Mouse (Mus musculus): Measurements from ENCODE around the gene Rassf9. TPM values are rescaled to one million over a fixed set of nuclear protein-coding genes. Genes with fewer than 3 reads are reported as not detected.

Gene Rassf9
- total RNA-seq (2021), result 1 to 10 TPM; 3.1 to 4.3 TPM
- long read RNA-seq, experiment 1, result 0 reads
- long read RNA-seq, experiment 2, full-length matches to known transcripts, result 1 of 1 reads
- long read RNA-seq, experiment 2, partial matches to known transcripts, result 0 of 1 reads
- long read RNA-seq, experiment 2, other reads (novel, unspliced or antisense), result 0 of 1 reads

DNA sequence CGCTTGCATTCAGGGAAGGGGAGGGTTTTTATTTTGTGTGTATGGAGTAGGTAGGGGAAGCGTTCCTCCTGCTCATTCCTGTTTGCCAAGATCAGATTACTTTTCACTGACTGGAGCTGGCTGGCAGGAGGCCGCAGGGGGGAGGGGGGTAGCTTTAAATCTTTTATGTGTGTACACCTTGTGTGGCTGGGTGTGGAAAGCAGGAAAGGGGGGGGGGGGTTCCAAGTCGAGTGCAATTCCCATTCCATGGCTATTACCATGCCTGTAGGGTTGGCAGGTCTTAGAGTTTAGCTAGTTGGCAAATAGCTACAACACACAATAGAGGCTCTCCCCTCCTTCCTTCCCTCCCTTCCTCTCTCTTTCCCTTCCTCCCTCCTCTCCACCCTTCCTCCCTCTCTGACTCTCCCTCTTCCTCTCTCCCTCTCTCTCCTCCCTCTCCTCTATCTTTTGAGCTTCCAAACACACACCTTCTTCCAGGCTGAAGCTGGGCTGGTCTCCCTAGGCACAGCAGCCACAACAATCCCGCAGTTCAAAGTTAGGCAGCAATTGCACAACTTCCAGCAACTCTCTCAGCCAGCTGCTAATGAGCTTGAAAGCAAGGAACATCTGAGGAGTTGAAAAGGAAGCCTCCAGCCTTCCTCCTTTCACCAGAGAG lies at the start of gene Rassf9:
Gene Rassf9 (plus strand): TSS at position 416 of the 655 bp plus-strand sequence.
- no peak for DNase-seq (ENCODE audit: low spot score in 2 of 2)
- intact Hi-C loops (cut with DNase I), result no loop called here

DNA sequence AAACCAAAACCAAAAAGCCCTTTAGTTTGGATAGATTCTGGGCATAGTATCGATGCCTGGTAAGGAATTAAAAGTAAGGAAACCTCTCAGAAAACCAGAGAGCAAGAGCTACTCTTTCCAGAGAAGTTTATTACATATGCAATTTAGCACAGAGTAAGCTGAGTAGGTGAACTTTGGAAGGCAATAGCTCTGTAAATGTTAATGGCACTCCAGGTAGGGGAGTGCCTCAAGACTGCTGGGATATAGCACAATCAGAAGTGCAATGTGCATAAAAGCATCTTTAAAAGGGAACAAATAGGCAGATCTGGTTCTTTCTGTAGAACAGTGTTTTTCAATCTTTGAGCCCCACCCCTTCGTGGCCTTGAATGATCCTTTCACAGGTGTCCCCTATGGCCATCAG lies 42.6 kb upstream of the Rassf9 start:
- no peak for DNase-seq (ENCODE audit: low spot score in 2 of 2)
- intact Hi-C loops (cut with DNase I), result no loop called here

DNA sequence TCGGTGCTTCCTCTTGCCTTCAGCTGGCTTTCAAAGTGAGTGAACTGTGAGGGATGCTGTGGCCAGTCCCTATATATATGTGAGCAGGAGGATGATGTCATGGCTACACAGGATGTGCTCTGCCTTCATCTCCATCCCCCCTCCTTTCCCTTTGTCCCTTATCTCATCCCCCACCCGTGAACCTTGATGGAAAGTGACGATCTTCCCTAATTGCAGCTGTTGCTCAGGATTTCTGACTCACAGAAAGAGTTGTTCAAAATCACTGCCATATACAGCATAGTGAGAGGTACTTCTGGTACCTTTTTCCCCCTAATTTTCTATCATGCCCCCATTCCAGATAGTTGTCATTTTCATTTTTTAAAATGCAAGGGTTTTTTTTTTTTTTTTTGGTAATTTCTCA lies 21.6 kb upstream of the Rassf9 start, which contains the start of gene Nts:
Gene Nts (minus strand): TSS at position 101 of the 400 bp plus-strand sequence.
- intact Hi-C loops (cut with DNase I), result no loop called here
- peak in 1 of 2 experiments; percentile 2 for DNase-seq (ENCODE audit: low spot score in 2 of 2)

DNA sequence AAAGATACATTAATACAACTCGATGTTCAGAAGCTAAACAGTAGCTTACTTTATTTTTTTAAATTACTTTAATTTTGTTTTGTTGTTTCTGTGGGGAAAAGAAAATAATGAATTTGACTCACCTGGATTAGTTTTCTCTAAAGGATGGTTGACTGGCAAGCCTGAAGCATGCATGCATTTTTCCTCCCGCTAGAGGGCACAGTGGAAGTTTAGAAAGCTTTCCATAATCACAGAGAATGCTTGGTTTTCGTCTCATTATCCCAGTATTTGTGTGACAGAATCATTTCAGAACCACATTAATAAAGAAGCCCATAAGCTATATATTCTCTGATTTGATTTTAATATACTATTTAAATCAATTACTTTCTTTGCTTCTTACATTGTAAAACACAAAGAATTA lies 20.2 kb upstream of the Rassf9 start:
- DNase-seq (ENCODE audit: low spot score in 2 of 2), result peak; percentile 31 to 79
- intact Hi-C loops (cut with DNase I), result no loop called here

DNA sequence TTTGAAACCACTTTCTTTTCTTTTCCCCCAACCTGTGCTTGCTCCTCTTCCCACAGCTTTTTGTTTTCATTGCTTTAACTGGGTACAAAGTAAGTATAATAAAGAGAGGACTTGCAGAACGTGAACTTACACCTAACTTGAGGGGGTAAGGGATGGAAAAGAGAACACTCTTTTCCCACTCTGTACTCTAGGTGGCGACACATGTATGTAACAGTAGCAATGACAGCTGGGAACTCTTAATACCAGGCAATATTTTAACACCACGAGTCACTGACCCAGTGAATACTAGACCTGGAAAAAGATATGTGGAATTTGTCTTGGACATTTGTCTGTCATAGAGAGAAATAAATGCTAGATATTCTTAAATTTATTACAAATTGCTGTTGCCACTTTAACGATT lies 13.3 kb upstream of the Rassf9 start:
- DNase-seq (ENCODE audit: low spot score in 2 of 2), result peak; percentile 7 to 28
- intact Hi-C loops (cut with DNase I), result loop anchor here (2.0 kb wide), 1 partner anchor 236 kb away; no protein-coding TSS in a partner anchor

DNA sequence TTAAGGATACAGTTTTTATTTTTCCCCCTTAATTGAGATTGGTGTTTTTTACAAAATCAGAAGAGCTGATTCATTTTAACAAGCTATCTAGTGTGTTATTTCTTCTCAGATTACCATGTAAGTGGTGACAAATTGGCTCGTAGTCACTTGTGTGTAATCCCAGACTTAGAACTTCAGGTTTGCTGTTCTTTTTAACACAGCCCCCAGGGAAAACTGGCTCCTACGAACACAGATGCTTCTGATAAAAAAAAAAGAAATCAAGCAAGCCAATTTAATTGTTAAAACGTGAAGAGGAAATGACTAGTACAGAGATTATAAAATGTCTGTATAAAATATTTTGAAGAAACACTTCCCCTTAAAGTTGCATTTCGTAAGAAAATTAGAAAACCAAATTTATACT lies 4.6 kb upstream of the Rassf9 start:
- DNase-seq (ENCODE audit: low spot score in 2 of 2), result no peak

DNA sequence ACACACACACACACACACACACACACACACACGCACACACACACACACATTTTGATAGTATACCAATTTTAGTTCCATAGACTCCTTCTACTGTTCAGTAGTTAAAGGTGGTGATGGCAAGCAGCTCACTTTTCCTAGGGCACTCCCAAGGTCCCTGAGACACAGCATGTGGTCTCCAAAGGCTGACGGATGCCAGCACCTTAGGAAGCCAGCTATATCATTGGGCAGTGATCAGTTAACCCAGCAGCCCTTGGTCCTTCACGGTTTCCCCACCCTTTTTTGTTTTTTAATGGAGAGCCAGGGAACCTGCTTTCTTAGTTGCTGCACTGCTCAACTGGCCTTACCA lies 588 bp upstream of the Rassf9 start:
- no peak for DNase-seq (ENCODE audit: low spot score in 2 of 2)
- intact Hi-C loops (cut with DNase I), result no loop called here

More for the DNA sequence above, 4.6 kb upstream of the Rassf9 start:
- intact Hi-C loops (cut with DNase I), result no loop called here

DNA sequence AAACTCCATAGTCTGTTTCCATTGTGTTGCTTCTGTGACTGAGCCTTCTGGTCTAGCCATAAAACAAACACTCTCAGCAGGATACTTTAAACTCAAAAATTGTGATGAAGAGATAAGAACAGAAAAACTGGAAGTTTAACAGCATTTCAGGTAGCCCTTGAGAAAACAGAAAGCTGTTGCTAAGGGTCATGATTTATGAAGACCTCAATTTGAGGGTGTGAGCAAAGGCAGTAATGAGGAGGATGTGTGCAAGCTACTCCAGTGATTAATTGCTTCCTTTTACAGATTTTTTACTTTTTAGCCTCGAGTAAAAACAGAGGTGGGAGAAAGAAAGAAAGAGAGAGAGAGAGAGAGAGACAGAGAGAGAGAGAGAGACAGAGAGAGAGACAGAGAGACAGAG lies 2.1 kb downstream of the Rassf9 start:
- DNase-seq (ENCODE audit: low spot score in 2 of 2), result no peak
- intact Hi-C loops (cut with DNase I), result no loop called here

DNA sequence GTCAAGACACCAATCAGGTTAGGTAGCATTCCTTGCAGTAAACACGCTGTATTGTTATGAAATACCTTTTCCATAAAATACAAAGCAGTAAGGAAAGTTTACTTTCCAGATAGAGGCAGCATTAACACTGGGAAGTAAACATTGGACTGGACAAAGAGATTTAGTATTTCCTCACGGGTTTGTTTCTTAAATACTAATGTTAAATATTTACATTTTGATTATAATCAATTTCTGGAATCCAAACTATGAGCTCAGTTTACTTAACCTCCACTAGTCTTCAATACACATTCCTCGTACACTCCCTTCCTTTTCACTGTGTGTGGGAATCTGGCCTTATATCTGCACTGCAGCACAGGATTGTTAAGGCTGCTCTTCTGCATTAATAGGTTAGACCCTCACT lies 15.9 kb downstream of the Rassf9 start:
- DNase-seq (ENCODE audit: low spot score in 2 of 2), result no peak
- intact Hi-C loops (cut with DNase I), result no loop called here

DNA sequence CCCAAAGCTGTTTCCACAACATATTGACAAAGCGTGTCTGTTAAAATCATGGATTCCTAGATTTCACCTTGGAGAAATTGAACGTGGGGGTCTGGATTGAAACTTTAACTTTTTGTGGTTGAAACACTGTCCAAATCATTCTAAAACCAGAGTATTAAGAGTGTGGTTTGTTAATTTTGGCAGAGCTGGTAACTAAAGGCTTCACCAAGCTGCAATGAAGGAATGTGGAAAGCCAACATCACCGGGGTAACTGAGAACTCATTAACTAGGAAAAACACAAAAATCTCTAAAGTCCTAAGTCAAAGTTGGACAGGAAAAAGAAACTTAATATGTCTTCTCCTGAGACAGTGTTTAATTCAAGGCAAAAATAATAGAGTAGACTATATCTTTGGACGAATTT lies 41.9 kb downstream of the Rassf9 start:
- DNase-seq (ENCODE audit: low spot score in 2 of 2), result no peak
- intact Hi-C loops (cut with DNase I), result no loop called here

DNA sequence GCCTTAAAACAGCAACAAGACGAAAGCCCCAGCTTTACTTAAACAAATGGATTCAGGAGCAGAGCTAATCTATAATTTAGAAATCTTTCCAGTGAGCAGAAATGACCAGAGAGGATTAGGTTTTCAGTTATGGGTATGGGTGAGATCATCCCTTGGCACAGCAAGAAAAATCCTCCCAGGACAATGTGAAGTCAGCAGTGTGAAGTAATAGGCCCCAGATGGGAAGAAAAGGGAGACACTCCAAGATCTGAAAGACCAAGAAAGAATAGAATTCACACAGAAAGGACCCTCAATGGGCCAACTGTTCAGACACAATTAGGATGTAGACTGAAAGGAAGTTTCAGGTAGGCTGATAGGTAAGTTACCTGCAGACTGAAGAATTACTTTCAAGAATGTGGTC lies 50.5 kb downstream of the Rassf9 start:
- DNase-seq (ENCODE audit: low spot score in 2 of 2), result no peak
- intact Hi-C loops (cut with DNase I), result no loop called here

DNA sequence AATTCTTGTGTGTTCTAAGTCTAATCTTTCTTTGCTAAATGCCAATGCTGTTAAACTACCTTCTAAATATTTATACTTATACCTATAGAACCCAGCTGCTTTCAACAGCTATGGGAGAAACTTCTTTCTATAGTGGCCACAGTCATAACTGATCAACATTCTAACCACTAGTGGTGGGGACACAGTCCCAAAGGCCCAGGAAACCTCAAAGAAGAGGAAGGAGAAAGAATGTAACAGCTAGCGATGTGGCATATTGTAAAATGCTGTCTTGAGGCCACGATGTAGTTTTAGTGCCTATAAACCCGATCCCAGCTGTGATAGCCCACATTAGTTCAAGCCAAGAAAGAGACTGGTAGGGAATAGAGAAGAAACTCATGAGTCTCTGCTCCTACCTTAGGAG lies 65.9 kb downstream of the Rassf9 start:
- no peak for DNase-seq (ENCODE audit: low spot score in 2 of 2)

DNA sequence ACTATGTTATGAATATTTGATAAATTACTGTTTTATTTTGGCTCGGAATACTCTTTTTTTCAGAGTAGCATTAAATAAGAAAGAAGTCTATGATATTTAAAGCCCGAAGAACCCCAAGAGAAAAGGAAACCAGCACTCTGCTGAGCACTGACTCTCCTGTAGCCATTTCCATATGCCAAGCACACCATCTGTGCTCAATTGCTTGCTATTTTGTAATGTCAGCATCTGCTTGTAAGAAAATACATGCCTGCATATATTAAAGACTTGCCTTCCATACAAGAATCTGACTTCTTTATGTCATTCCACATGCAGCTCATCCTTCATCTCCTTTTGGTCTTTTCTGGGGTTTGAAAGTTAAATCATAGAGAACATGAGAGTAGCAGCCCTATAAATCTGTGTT lies 82.3 kb downstream of the Rassf9 start:
- peak; percentile 7 to 58 for DNase-seq (ENCODE audit: low spot score in 2 of 2)
- intact Hi-C loops (cut with DNase I), result no loop called here

More for the DNA sequence above, 65.9 kb downstream of the Rassf9 start:
- intact Hi-C loops (cut with DNase I), result no loop called here

Other genes starting within 250 kb of the Rassf9 start
- 10 to 100 TPM in 1 of 2 experiments, 1 to 10 TPM in 1; 2.6 to 12.4 TPM for gene Nts, start 21.7 kb upstream of the Rassf9 start, total RNA-seq (2021)

All from left cerebral cortex, postnatal 14 days (tissue).